Mouse (Mus musculus): ENCODE results near the gene Wdr54.

GRCm38 (mm10) chr6:83153485-83153884, 2.7 kb downstream of the Wdr54 start:
- no peak for TF ChIP-seq CTCF (conservative IDR thresholded peaks at IDR 0.05; ENCODE audit: low read length)
- TF ChIP-seq NANOG (IDR thresholded peaks at IDR 0.05; ENCODE audit: borderline replicate concordance, low read length) = no peak
- no peak for TF ChIP-seq POU5F1 (IDR thresholded peaks at IDR 0.05; ENCODE audit: borderline replicate concordance, low read length)

Measured in E14TG2a.4 (cell line).